Mouse (Mus musculus): ENCODE measurements at regions not wholly inside any gene's neighbourhood (a gene's known extent, or its start where the extent isn't known, plus 50 kb on each side); places are given as distances from the start of the nearest gene placed in this dataset.

DNA sequence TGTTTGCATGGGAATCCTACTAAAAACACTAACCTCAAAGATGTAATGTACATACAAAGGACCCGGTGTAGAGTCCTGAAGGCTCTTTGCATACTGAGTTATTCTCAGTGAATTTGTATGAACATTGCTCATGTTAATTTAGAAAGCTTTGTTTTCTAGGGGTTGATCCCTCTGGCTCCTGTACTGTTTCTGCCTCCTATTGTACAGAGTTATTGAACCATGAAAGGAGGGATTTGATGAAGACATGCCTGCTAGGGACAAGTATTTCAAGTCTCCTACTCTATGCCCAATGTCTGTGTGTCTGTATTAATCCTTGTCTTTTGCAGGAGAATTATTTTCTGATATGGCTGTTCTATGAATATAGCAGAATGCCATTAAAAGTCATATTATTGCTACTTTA, 1425.1 kb downstream of the Fam181b start:
- intact Hi-C loops (cut with DNase I) = no loop called here
- DNase-seq (ENCODE audit: extremely low spot score in 1 of 2, low spot score in 2 of 2) = no peak

DNA sequence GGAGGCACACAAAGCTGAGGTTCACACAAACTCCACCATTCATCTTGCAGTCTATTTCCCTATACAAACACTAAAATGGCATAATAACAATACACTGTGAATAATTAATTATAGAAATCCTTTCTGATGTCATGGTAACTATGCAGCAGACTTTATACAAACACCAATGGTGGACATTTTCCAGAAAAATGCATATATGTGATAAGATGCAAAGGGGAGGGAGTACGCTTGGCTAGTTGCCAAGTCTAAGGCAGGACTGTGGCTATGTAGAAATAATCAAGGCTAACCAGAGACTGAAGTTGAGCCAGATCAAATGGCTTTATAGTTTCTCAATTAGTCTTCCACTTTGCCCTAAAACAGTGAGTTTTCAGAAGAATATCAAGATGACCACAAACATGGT, 1437.3 kb downstream of the Fam181b start:
- no peak for DNase-seq (ENCODE audit: extremely low spot score in 1 of 2, low spot score in 2 of 2)

DNA sequence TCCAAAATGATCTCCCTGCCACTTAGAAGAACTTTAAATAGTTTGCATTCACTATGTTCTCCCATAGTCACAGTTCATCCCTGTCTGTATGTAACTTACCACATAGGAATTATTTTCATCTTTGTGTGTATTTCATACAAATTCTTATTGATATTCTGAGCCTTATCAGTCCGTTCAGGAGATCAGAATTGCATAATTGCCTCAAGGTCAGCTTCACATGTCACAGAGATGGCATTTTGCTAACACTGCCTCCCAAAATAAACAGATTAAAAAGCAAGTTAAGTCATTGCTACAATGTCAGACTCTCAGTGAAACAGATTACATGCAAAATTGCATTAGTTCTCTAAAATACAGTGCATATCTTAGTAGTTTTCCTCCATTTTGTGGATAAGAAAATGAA, 1452.9 kb downstream of the Fam181b start:
- no peak for DNase-seq (ENCODE audit: extremely low spot score in 1 of 2, low spot score in 2 of 2)
- intact Hi-C loops (cut with DNase I) = no loop called here

More for the DNA sequence above, 1437.3 kb downstream of the Fam181b start:
- intact Hi-C loops (cut with DNase I) = no loop called here

DNA sequence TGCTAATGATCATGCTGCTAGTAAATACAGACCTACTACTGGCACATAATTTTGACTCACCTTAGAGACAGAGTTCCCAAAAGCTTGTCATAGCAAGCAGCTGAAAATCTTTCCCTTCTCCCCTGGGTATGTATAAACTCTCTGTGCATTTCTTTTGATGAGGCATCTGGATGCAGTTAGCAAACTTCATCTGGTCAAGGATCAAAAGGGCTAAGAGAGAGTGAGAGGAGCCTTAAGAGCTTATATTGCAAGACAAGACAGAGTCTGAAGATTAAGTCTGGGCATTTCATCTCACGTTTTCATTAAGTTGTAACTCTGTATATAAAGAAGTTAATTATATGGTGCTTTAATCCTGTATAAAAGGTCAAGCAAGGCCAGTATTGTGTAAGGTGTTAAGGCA, 1468.7 kb downstream of the Fam181b start:
- DNase-seq (ENCODE audit: extremely low spot score in 1 of 2, low spot score in 2 of 2) = no peak
- intact Hi-C loops (cut with DNase I) = no loop called here

DNA sequence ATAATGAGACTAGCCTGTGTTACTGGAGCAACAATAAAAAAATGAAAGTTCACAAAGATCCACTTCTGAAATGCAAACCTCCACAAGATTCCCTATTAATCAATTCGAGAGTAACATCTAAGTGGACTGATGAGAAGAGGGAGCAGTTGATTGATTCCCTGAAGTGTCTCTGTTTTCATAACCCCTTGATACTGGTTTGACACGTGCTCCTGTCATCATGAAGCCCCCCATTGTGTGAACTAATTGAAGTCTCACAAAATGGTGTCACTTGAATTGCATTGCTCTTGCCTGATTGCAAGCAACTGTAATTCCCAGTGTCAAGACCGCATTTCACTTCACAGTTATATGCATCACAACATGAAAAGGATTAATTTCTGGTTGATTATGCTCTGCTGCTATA, 1501.8 kb downstream of the Fam181b start:
- intact Hi-C loops (cut with DNase I) = no loop called here
- no peak for DNase-seq (ENCODE audit: extremely low spot score in 1 of 2, low spot score in 2 of 2)

DNA sequence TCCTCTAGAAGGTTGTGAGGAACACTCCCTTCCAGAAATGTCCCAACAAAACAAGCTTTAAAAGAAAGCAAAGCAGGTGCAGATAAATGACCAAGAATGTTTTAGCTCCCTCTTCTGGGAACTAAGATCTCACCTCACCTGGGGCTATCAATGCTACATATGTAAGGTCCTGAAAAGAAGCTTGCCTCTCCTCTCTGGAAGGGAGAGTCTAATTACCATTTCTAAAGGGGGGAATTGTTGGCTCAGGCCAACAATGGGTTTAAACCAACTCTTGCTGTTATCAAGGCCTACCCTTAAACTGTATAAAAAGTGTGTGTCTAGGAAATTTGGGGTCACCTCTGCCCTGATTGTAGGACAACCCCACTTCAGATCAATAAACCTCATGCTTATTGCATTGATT, 1508.1 kb downstream of the Fam181b start:
- no peak for DNase-seq (ENCODE audit: extremely low spot score in 1 of 2, low spot score in 2 of 2)
- intact Hi-C loops (cut with DNase I) = no loop called here

DNA sequence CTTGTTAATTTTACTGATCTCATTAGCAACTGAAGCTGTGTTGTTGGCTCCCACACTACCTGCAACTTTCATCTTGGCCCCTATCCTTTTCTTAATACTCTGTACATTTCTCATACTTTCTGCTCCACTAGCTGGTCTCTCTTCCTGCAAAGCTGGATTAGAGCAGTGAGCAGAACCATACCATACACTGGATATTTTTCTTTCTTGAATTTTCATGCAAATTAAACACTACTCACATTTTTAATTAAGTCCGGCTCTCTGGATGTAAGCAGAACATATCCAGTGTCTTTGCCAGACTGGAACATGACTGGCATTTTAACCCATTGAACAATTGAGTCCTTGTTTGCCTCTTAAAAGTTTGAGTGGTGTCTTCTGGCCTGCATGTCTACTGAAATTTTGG, 1515.0 kb downstream of the Fam181b start:
- intact Hi-C loops (cut with DNase I) = no loop called here
- peak in 1 of 2 experiments; percentile 3 for DNase-seq (ENCODE audit: extremely low spot score in 1 of 2, low spot score in 2 of 2)

DNA sequence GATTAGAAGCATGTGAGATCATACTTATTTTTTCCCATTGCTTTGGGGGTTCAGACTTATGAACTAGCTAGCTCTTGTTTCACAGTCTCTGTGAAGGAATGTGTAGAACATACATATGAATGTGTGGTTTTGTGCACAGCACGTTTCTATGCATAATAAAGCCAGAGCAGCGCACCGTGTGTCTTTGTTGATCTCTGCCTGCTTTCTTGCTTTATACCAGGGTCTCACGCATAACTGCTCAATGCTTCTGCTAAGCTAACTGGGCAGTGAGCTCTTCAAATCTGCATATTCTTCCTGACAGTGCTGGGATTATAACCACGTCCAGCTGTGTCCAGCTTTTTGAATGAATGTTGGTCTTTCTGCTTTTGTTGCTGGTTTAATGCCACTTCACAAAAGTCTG, 1539.3 kb downstream of the Fam181b start:
- intact Hi-C loops (cut with DNase I) = no loop called here
- DNase-seq (ENCODE audit: extremely low spot score in 1 of 2, low spot score in 2 of 2) = no peak

DNA sequence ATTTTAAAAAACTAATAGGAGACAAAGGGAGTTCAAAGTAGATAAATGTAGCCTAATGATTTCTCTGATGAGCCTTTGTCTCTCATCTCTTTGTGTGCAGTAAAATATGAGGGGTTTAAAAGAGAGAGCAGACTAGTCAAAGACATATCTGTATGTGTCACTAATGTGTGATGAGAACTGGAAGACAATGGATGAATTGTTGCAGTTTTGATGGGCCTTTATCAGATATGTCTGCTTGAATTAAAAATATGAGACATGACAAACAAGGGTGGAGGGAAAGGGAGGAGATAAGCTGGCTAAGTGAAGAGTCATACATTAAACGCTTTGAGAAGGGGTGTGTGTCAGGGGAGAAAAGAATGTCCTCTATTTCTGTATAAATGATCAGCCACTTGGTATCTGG, 1544.9 kb downstream of the Fam181b start:
- intact Hi-C loops (cut with DNase I) = no loop called here
- no peak for DNase-seq (ENCODE audit: extremely low spot score in 1 of 2, low spot score in 2 of 2)

DNA sequence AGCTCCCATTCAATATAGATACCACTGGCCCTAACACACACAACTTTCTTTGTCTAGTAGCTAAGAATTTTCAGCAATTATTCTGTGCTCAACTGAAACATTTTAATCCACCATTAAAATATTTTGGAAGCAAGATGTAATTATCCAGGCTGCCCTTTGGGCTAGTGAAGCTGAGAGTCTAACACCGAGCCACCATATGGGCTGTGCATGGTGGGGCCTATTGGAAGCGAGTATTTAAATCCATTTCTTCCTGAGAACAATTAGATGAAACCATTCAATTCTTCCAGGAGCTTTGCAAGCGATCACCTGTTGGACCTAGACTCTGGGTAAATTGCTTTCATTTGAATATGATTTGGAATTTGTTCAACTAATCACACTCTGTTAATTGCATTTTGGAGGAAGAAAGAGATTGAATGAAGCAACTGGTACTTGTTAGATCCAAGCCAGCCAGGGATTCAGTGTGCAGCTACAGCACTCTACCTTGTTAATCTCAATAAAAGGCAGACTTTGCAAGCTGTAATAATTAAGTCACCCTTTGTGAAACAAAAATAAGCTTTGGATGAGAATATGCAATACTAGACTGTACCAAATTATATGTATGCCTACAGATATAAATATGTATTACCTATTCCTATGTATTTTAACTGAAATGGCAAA, 1533.6 kb upstream of the Tenm4 start:
- no peak for DNase-seq (ENCODE audit: extremely low spot score in 1 of 2, low spot score in 2 of 2)
- intact Hi-C loops (cut with DNase I) = no loop called here

DNA sequence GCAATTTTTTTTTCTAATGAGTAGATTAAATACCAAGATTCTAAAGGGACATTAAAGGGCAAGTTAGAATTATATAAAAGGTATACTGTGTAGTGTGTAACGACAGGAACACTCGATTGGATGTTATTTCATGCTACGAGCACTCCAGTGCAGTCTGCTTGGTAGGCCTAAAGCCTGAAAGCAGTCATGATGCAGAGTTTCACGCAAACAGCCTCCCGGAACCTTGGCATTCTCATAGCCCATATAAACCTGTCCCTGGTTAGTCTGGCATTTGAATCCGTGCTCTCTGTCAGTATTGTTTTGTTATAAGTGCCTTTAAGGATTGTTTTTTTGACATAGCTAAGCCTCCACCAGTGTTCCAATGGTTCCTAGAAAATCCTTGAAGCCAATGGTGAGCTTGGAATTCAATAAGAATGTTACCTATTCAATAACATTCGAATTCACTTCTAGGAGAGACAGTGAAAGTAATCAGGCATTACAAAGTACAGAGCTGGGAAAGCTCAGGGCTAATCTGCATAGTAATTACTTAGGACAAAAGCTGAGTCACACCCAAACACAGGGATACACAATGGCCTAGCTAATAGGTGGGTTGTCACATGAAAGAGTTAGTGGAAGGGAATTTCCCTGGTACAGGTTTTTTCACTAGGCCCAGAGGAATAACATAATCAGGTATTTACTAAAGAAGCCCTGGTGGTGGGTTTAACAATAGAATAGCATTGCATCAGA, 1526.3 kb upstream of the Tenm4 start:
- intact Hi-C loops (cut with DNase I) = no loop called here
- DNase-seq (ENCODE audit: extremely low spot score in 1 of 2, low spot score in 2 of 2) = no peak

DNA sequence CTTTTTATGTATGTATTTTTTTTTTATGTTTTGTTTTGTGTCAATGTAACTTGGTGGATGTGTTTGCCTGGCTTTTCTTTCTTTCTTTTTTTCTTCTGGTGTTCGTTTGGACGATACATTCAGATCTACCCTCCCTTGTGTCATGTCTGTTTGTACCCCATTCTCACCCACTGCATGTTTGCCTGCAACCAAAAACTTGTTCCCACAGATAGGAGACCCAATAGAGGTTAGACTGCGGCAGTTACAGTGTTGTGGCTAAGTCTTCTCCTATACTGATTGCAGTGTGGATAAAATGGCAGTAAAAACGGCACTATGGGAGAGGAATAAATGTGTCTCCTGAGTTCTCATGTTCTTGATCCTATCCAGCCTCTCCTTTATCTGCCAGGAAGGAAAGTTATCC, 1525.7 kb upstream of the Tenm4 start:
- intact Hi-C loops (cut with DNase I) = no loop called here
- no peak for DNase-seq (ENCODE audit: extremely low spot score in 1 of 2, low spot score in 2 of 2)

DNA sequence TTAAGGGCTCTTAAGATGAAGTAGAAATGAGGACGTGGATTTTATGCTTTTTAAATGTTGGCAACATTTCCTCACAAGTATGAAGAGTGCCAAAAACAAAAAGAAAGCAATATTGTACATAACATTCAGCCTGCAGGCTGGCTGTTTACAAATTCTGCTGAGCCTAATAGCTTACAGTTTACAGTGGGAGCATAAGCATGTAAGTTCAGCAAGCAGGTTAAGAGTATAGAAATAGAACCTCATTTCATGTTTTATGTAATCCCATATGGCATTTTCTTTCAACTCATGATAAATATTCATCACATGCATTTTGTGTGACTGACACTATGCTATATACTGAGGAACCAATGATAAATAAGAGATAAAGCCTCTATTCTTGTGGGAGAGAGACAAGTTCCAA, 1520.6 kb upstream of the Tenm4 start:
- no peak for DNase-seq (ENCODE audit: extremely low spot score in 1 of 2, low spot score in 2 of 2)
- intact Hi-C loops (cut with DNase I) = no loop called here

DNA sequence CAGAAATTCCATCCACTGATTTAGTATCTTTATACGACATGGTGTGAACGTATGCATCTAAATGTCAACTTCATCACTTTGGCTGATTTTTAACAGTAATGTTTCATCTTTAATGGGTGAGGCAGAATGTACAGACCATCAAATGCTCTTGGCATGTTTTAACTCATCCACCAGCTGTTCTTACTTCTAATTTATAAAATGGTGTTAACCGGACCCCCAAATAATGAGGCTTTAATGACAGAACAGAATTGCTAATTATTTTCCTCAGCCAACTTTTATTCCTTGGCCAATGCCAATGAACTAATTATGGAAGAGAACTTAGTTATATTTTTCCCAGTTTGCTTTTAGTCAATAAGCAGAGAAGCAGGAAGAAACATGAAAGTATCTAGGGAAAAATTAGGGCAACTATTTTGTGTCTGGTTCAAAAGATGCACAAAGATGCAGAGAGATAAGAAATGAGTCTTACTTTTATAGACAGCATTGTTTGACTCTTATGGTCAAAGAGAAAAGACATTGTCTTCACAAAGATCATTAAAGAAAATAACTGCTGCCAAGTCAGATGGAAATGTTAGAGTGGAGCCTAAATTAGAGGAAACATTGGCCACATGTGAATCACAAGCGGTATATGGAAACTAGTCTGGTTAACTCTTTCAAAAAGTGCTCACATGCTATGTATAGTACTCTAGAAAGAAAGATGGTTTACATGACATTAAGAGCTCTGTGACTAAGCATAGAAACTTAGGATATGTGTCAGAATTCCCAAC, 1504.5 kb upstream of the Tenm4 start:
- DNase-seq (ENCODE audit: extremely low spot score in 1 of 2, low spot score in 2 of 2) = no peak
- intact Hi-C loops (cut with DNase I) = no loop called here

DNA sequence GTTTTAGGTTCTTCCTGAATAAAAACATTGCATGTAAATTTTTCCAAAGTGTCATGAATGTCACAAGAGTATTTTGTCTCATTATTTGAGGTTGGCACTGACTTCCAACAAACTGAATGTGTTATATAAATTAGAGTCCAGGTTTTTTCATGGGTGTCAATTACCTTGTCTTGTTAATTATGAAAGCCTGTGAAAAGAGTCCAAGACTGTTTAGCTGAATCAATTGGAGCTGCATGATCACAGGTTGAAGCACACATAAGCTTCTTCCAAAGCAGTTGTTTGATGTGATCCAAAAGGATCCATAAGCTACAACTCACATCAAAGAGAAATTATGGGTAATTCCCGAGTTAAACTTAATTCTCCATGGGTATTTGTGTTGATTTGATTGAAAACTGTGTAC, 1502.8 kb upstream of the Tenm4 start:
- no peak for DNase-seq (ENCODE audit: extremely low spot score in 1 of 2, low spot score in 2 of 2)
- intact Hi-C loops (cut with DNase I) = no loop called here

DNA sequence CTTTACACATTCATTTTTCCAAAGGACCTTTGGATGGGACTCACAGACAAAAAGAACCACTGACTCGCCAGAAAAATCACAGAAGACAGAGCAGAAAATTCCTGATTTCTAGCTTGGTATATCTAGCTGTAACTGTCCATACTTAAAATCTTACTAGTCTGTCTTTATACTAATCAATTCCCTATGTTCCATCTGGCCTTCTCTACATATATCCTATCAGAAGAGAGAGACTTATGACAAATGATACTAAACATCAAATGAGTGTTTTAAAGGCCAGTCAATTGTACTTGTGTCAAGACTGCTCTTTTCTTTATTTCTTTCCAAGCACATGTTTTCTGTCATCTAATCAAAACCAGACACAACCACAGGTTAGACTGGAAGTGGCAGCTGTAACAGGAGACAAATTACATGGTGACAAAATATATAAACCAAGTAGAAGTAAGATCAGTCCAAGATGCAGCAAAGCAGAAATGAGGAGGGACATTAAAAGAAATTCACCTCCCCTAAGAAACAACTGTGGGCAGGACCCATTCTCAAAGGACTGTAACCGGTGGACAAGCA, 1502.1 kb upstream of the Tenm4 start:
- intact Hi-C loops (cut with DNase I) = no loop called here
- DNase-seq (ENCODE audit: extremely low spot score in 1 of 2, low spot score in 2 of 2) = no peak

DNA sequence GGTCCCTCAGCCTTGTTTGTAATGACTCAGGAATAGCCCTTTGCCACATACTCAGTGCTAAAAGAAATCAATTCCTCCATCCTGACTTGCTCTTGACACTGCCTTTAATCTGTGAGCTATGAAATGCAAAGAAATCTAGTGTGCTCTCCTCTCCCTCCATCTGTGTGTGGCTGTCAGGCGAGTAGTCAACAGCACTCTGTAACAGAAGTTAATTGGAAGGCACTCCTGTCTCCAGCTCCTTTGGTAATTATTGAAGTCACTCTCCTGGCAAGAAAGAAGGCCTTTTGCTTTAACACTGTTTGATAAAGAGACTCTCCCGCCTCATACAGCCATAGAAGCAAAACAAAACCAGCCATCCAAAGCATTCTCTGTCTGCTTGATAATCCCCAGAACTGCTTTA, 1483.2 kb upstream of the Tenm4 start:
- no peak for DNase-seq (ENCODE audit: extremely low spot score in 1 of 2, low spot score in 2 of 2)
- intact Hi-C loops (cut with DNase I) = no loop called here

DNA sequence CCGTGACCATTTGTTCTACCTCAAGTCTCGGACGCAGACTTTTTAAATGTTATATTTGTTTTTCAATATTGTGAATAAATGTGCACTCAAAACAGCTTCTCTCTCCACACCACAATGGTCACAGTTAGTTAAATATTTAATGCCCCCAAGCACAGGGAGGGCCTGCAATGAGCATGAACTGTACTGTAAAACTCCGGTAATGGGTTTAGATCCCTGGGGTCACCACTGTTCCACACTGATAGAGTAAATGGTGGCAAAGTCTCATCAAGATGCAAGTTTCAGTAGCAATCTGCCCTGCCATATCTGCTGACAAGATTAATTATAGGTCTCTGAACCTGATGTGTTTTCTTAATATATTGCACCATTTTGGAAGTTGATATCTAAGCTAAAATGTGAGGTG, 1473.8 kb upstream of the Tenm4 start:
- DNase-seq (ENCODE audit: extremely low spot score in 1 of 2, low spot score in 2 of 2) = no peak
- intact Hi-C loops (cut with DNase I) = no loop called here

DNA sequence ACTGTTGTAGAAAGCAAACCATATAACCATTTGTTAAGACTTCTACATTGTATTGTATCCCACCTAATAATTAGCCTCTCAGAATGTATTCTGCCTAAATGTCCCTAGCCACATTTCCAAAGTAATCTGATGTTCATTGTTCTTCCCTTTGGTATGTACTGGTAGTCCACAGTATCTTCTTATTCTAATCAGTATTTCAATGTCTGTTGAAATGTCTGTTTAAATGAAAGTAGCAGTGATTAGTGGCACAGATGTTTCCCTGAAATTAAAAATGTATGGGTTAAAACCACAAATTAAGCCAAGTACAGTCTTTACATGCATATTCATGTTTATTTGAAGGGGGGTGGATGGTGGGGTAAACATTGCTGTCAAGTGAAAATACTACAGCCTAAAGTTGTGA, 1464.6 kb upstream of the Tenm4 start:
- DNase-seq (ENCODE audit: extremely low spot score in 1 of 2, low spot score in 2 of 2) = no peak
- intact Hi-C loops (cut with DNase I) = no loop called here

DNA sequence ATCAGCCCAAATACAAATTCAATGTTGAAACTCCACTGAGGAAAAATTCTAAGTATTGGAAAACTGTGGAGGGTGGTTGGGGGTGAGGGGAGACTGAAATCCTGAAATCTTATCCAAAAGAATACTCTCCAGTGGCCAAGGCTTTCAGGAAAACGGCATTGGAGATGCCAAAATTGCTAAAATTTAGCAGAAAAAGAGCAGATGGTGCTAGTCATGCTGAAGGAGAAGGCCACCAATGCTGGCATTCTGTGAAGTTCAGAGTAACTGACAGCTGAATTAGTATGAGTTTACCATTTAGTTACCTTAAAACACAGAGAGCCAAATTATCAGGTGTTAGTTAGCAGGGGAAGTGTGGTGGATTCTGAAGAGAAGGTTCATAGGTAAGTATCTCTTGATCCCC, 1437.6 kb upstream of the Tenm4 start:
- peak in 1 of 2 experiments; percentile 4 for DNase-seq (ENCODE audit: extremely low spot score in 1 of 2, low spot score in 2 of 2)
- intact Hi-C loops (cut with DNase I) = no loop called here

Measured in left cerebral cortex, postnatal 10 days (tissue).